Mouse (Mus musculus): ENCODE data around the gene Trappc3l. TPM values are rescaled to one million over a fixed set of nuclear protein-coding genes. Genes with fewer than 3 reads are reported as not detected.

Gene Trappc3l
- polyA plus RNA-seq, 1 experiment from 2014 or later = not detected

GRCm38 (mm10) chr10:34117131-34117530 is 79.7 kb downstream of the Trappc3l start:
- 43% methylated on average over 3 of the region's 3 CpGs for WGBS
- no peaks in the 10 kb centered on the region for H3K27me3 ChIP-seq (ENCODE audit: control insufficient read depth, insufficient read depth, low read depth, low read length)
- no peak for ATAC-seq (ENCODE audit: low read depth)

GRCm38 (mm10) chr10:34117770-34118169 is 80.4 kb downstream of the Trappc3l start:
- Histone ChIP-seq H3K4me3 (ENCODE audit: low read length) (no peak overlapping the region), H3K9ac (ENCODE audit: low read length) (no peak overlapping the region), H3K27ac (ENCODE audit: low read length) (no peak overlapping the region), H3K27me3 (ENCODE audit: control insufficient read depth, insufficient read depth, low read depth, low read length) (no peaks in the 10 kb centered on the region), H3K9me3 (ENCODE audit: control insufficient read depth, low read length) (no peaks in the 10 kb centered on the region), H3K4me1 (replicated peaks; ENCODE audit: control insufficient read depth, insufficient read depth, low read length) (no peaks in the 10 kb centered on the region), H3K36me3 (ENCODE audit: control insufficient read depth, insufficient read depth, low read length) (no peaks in the 10 kb centered on the region), H3K4me2 (ENCODE audit: low read depth, low read length) (no peak overlapping the region)
- no peak for ATAC-seq (ENCODE audit: low read depth)

More at GRCm38 (mm10) chr10:34117131-34117530, 79.7 kb downstream of the Trappc3l start:
- Histone ChIP-seq H3K36me3 (ENCODE audit: control insufficient read depth, insufficient read depth, low read length) (no peaks in the 10 kb centered on the region), H3K4me3 (ENCODE audit: low read length) (no peak overlapping the region), H3K9me3 (ENCODE audit: control insufficient read depth, low read length) (no peaks in the 10 kb centered on the region), H3K4me1 (replicated peaks; ENCODE audit: control insufficient read depth, insufficient read depth, low read length) (no peaks in the 10 kb centered on the region), H3K27ac (ENCODE audit: low read length) (no peak overlapping the region), H3K4me2 (ENCODE audit: low read depth, low read length) (no peak overlapping the region), H3K9ac (ENCODE audit: low read length) (no peak overlapping the region)

DNA sequence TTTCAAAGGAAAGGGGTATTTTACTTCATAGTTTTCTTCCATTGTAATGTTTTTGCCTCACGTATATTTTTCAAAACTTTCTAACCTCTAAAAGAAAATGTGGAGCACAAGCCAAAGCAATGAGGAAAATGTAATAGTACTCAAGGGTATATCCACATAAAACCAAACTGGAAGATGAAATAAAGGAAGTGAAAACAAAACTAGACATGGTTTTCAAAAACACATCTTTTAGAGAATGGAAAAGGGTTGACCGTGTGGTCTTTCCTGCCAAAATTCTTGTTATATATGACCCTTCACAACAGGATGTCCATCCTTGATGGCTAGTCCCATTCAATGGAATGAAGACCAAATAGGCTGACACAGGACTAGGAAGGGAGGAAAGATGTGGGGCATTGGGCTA is 81.0 kb downstream of the Trappc3l start:
- no peaks in the 10 kb centered on the region for H3K4me1 ChIP-seq (replicated peaks; ENCODE audit: control insufficient read depth, insufficient read depth, low read length)
- H3K36me3 ChIP-seq (ENCODE audit: control insufficient read depth, insufficient read depth, low read length) = no peaks in the 10 kb centered on the region
- no peaks in the 10 kb centered on the region for H3K27me3 ChIP-seq (ENCODE audit: control insufficient read depth, insufficient read depth, low read depth, low read length)
- H3K9ac ChIP-seq (ENCODE audit: low read length) = no peak overlapping the region
- 83% methylated on average over 2 of the region's 2 CpGs for WGBS
- no peak for ATAC-seq (ENCODE audit: low read depth)
- no peak overlapping the region for H3K4me3 ChIP-seq (ENCODE audit: low read length)
- no peaks in the 10 kb centered on the region for H3K9me3 ChIP-seq (ENCODE audit: control insufficient read depth, low read length)
- H3K27ac ChIP-seq (ENCODE audit: low read length) = no peak overlapping the region
- no peak overlapping the region for H3K4me2 ChIP-seq (ENCODE audit: low read depth, low read length)

- Histone ChIP-seq H3K9ac (ENCODE audit: low read length) (peak within 1 kb of the TSS; percentile 66), H3K4me2 (ENCODE audit: low read depth, low read length) (peak within 1 kb of the TSS; percentile 95), H3K27me3 (ENCODE audit: control insufficient read depth, insufficient read depth, low read depth, low read length) (no peaks in the 10 kb centered on the region), H3K36me3 (ENCODE audit: control insufficient read depth, insufficient read depth, low read length) (no peaks in the 10 kb centered on the region), H3K4me1 (replicated peaks; ENCODE audit: control insufficient read depth, insufficient read depth, low read length) (no peaks in the 10 kb centered on the region; the same call in 1 of the 2 replicates), H3K4me3 (ENCODE audit: low read length) (peak within 1 kb of the TSS; percentile 62), H3K27ac (ENCODE audit: low read length) (no peak within 1 kb of the TSS), H3K9me3 (ENCODE audit: control insufficient read depth, low read length) (no peaks in the 10 kb centered on the region)
- whole genome bisulfite sequencing = 13% methylated on average over 44 of the region's 44 CpGs
- peak; percentile 80 for ATAC-seq (ENCODE audit: low read depth)
Observed at GRCm38 (mm10) chr10:34127392-34128378, 90.3 kb downstream of the Trappc3l start, which contains the start of gene Calhm6. Gene Calhm6 (minus strand): TSS chr10:34127984.

GRCm38 (mm10) chr10:34128391-34128790 is 91.0 kb downstream of the Trappc3l start:
- H3K4me2 ChIP-seq (ENCODE audit: low read depth, low read length) = no peak overlapping the region
- no peak overlapping the region for H3K27ac ChIP-seq (ENCODE audit: low read length)
- H3K9me3 ChIP-seq (ENCODE audit: control insufficient read depth, low read length) = no peaks in the 10 kb centered on the region
- H3K4me1 ChIP-seq (replicated peaks; ENCODE audit: control insufficient read depth, insufficient read depth, low read length) = no peaks in the 10 kb centered on the region; the same call in 1 of the 2 replicates
- no peak for ATAC-seq (ENCODE audit: low read depth)
- H3K4me3 ChIP-seq (ENCODE audit: low read length) = no peak overlapping the region
- WGBS = 72% methylated on average over 6 of the region's 6 CpGs
- H3K36me3 ChIP-seq (ENCODE audit: control insufficient read depth, insufficient read depth, low read length) = no peaks in the 10 kb centered on the region
- no peaks in the 10 kb centered on the region for H3K27me3 ChIP-seq (ENCODE audit: control insufficient read depth, insufficient read depth, low read depth, low read length)
- H3K9ac ChIP-seq (ENCODE audit: low read length) = no peak overlapping the region

DNA sequence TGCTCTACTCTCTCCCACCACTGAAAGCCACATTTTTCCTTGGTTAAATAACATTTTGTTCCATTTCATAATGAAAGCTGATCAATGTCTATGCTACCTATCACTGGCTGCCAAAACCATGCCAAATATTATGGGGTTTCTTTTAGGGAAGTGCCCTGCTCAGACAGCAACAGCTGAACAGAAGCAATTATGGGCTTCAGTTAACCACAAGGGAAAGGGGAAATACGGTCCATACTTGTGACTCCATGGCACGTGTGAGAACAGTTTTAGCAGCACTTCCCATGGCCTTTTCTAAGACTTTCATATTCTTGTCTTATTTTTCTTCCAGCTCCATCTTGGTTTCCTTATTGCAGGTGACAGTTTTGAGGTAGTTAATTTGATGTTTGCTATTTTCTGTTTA is 94.0 kb downstream of the Trappc3l start:
- no peak for ATAC-seq (ENCODE audit: low read depth)
- Histone ChIP-seq H3K4me2 (ENCODE audit: low read depth, low read length) (no peak overlapping the region), H3K9ac (ENCODE audit: low read length) (no peak overlapping the region), H3K4me3 (ENCODE audit: low read length) (no peak overlapping the region), H3K27ac (ENCODE audit: low read length) (no peak overlapping the region), H3K4me1 (replicated peaks; ENCODE audit: control insufficient read depth, insufficient read depth, low read length) (no peaks in the 10 kb centered on the region; the same call in 1 of the 2 replicates), H3K9me3 (ENCODE audit: control insufficient read depth, low read length) (no peaks in the 10 kb centered on the region), H3K27me3 (ENCODE audit: control insufficient read depth, insufficient read depth, low read depth, low read length) (no peaks in the 10 kb centered on the region), H3K36me3 (ENCODE audit: control insufficient read depth, insufficient read depth, low read length) (no peaks in the 10 kb centered on the region)
- WGBS = 58% methylated on average over 2 of the region's 2 CpGs

DNA sequence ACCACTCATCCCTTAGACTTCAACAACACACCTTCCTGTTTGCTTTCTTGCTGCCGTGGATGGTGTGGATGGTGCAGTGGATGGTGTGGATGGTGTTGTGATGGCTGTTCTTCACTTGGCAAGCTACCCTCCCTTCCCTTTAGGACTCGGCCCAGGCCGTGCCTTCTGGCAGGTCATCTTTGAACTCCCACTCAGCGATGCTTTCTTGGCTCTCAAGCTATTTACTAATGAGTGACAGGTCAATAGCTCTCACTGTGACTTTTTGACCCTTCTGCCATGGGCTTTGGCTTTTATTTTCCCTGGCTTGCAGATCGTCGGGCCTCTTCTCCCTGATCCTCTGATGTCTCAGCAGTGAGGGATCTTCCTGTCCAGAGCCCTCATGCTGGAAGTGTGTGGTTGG is 99.0 kb downstream of the Trappc3l start:
- Histone ChIP-seq H3K4me1 (replicated peaks; ENCODE audit: control insufficient read depth, insufficient read depth, low read length) (no peaks in the 10 kb centered on the region), H3K4me3 (ENCODE audit: low read length) (no peak overlapping the region), H3K4me2 (ENCODE audit: low read depth, low read length) (no peak overlapping the region), H3K27ac (ENCODE audit: low read length) (no peak overlapping the region), H3K9ac (ENCODE audit: low read length) (no peak overlapping the region), H3K9me3 (ENCODE audit: control insufficient read depth, low read length) (no peaks in the 10 kb centered on the region), H3K36me3 (ENCODE audit: control insufficient read depth, insufficient read depth, low read length) (no peaks in the 10 kb centered on the region), H3K27me3 (ENCODE audit: control insufficient read depth, insufficient read depth, low read depth, low read length) (no peaks in the 10 kb centered on the region)
- 29% methylated on average over 6 of the region's 6 CpGs for WGBS
- ATAC-seq (ENCODE audit: low read depth) = no peak

DNA sequence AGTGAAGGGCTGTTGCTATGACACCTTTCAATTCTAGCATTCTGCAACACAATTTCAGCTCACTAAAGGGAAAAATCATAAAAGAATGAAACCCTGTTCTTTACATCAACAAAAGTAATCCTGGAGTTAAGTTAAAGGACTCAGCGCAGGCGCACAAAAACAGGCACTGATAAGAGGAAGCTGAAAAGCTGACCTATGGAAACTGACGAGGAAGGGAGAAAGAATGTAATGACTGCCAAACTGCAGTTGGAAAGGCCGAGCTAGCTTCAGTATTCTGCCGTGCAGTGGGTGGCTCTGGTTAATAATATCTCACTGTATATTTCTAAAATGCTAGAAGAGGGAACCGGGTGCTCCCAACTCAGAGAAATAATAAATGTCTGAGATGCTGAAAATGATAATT is 100.6 kb downstream of the Trappc3l start:
- WGBS = 41% methylated on average over 6 of the region's 6 CpGs
- H3K4me1 ChIP-seq (replicated peaks; ENCODE audit: control insufficient read depth, insufficient read depth, low read length) = no peaks in the 10 kb centered on the region
- no peaks in the 10 kb centered on the region for H3K9me3 ChIP-seq (ENCODE audit: control insufficient read depth, low read length)
- H3K27me3 ChIP-seq (ENCODE audit: control insufficient read depth, insufficient read depth, low read depth, low read length) = no peaks in the 10 kb centered on the region
- H3K9ac ChIP-seq (ENCODE audit: low read length) = no peak overlapping the region
- no peak overlapping the region for H3K4me3 ChIP-seq (ENCODE audit: low read length)
- ATAC-seq (ENCODE audit: low read depth) = no peak
- no peak overlapping the region for H3K4me2 ChIP-seq (ENCODE audit: low read depth, low read length)
- H3K36me3 ChIP-seq (ENCODE audit: control insufficient read depth, insufficient read depth, low read length) = no peaks in the 10 kb centered on the region
- H3K27ac ChIP-seq (ENCODE audit: low read length) = no peak overlapping the region

GRCm38 (mm10) chr10:34139768-34140167 is 102.4 kb downstream of the Trappc3l start:
- H3K4me3 ChIP-seq (ENCODE audit: low read length) = no peak overlapping the region
- 60% methylated on average over 4 of the region's 4 CpGs for WGBS
- H3K27me3 ChIP-seq (ENCODE audit: control insufficient read depth, insufficient read depth, low read depth, low read length) = no peaks in the 10 kb centered on the region
- H3K36me3 ChIP-seq (ENCODE audit: control insufficient read depth, insufficient read depth, low read length) = no peaks in the 10 kb centered on the region
- H3K4me2 ChIP-seq (ENCODE audit: low read depth, low read length) = no peak overlapping the region
- no peak overlapping the region for H3K9ac ChIP-seq (ENCODE audit: low read length)
- no peak for ATAC-seq (ENCODE audit: low read depth)
- H3K9me3 ChIP-seq (ENCODE audit: control insufficient read depth, low read length) = peaks cover 2% of the 10 kb centered on the region; the same call in 1 of the 2 replicates
- H3K4me1 ChIP-seq (replicated peaks; ENCODE audit: control insufficient read depth, insufficient read depth, low read length) = no peaks in the 10 kb centered on the region
- no peak overlapping the region for H3K27ac ChIP-seq (ENCODE audit: low read length)

Measured in lung, embryonic 16.5 days (tissue).